Mouse (Mus musculus) stomach, postnatal 0 days (tissue): Measurements from ENCODE around the gene Mrc1. TPM values are rescaled to one million over a fixed set of nuclear protein-coding genes. Genes with fewer than 3 reads are reported as not detected.

ENCODE experiments used
- ATAC-seq: fragments of 200-750 bp; cut with Nextera tagmentation; 2 replicates; pipeline ENCODE4 v1.8.0; 2017; ENCODE audit not compliant: low FRiP score, low TSS enrichment
- DNase-seq: peaks from one replicate; pipeline ENCODE4 v3.0.0-alpha.2; 2016; ENCODE audit warnings: low spot score
- H3K27ac ChIP-seq: fragments of 300-500 bp; sonication (generic); replicated peaks from 2 replicates; pipeline ENCODE4 v1.5.1; 2014; ENCODE audit warnings: mild to moderate bottlenecking, control low read depth
- H3K27me3 ChIP-seq: fragments of 300-500 bp; sonication (generic); 2 replicates; pipeline ENCODE4 v1.6.1; 2014; ENCODE audit warnings: low read length; ENCODE audit not compliant: control insufficient read depth, insufficient read depth
- H3K36me3 ChIP-seq: fragments of 300-500 bp; sonication (generic); 2 replicates; pipeline ENCODE4 v1.6.1; 2014; ENCODE audit warnings: low read length, mixed read lengths; ENCODE audit not compliant: control insufficient read depth, insufficient read depth
- H3K4me1 ChIP-seq: fragments of 300-500 bp; sonication (generic); replicated peaks from 2 replicates; pipeline ENCODE4 v1.6.1; 2014; ENCODE audit warnings: antibody characterized with exemption; ENCODE audit not compliant: control insufficient read depth, insufficient read depth
- H3K4me2 ChIP-seq: fragments of 300-500 bp; sonication (generic); replicated peaks from 2 replicates; pipeline ENCODE4 v1.6.1; 2014; ENCODE audit warnings: low read depth, mild to moderate bottlenecking, control low read depth, moderate library complexity
- H3K4me3 ChIP-seq: fragments of 300-500 bp; sonication (generic); 2 replicates; pipeline ENCODE4 v1.5.1; 2014; ENCODE audit warnings: low read depth, low read length, control low read depth
- H3K9ac ChIP-seq: fragments of 300-500 bp; sonication (generic); 2 replicates; pipeline ENCODE4 v1.6.1; 2014; ENCODE audit warnings: mild to moderate bottlenecking, low read length, control low read depth, mixed read lengths
- H3K9me3 ChIP-seq: fragments of 300-500 bp; sonication (generic); 2 replicates; pipeline ENCODE4 v1.6.1; 2016; ENCODE audit warnings: low read length; ENCODE audit not compliant: control insufficient read depth
- CTCF ChIP-seq: IDR thresholded peaks from 2 replicates; pipeline ENCODE4 v1.5.1; 2016; ENCODE audit warnings: antibody characterized with exemption, low read depth, mild to moderate bottlenecking, moderate library complexity
- EP300 ChIP-seq: optimal IDR thresholded peaks from 2 replicates; pipeline ENCODE3; 2016; ENCODE audit warnings: antibody characterized with exemption
- WGBS: fragments of 180-500 bp; shearing (Covaris S2); extraction: QIAGEN DNeasy Blood & Tissue Kit; methylation state at CpG from one replicate; pipeline ENCODE4 v1.1.7; 2014; 5-methylcytosine and 5-hydroxymethylcytosine counted together
- polyA plus RNA-seq: library from polyadenylated mRNA; unstranded; fragments of >200 nt; fragmentation: Nextera tagmentation; extraction: Ambion mirVana; gene quantifications from 2 replicates; pipeline ENCODE4 v1.2.1, GENCODE M21; 2015

Mrc1 gene
- polyA plus RNA-seq, 1 experiment from 2014 or later = 9.9 TPM

GRCm38 (mm10) chr2:14269160-14269559 is 40.0 kb downstream of the Mrc1 start:
- H3K27ac ChIP-seq = no peak overlapping the region
- no peak overlapping the region for H3K4me2 ChIP-seq
- H3K9me3 ChIP-seq = no peaks in the 10 kb centered on the region
- ATAC-seq (no peak), DNase-seq (no peak)
- WGBS = 53% methylated on average over 1 of the region's 1 CpGs
- H3K4me1 ChIP-seq = no peaks in the 10 kb centered on the region
- H3K27me3 ChIP-seq = no peaks in the 10 kb centered on the region
- TF ChIP-seq EP300 = no peak
- no peak for TF ChIP-seq CTCF
- no peak overlapping the region for H3K4me3 ChIP-seq
- H3K9ac ChIP-seq = no peak overlapping the region
- no peaks in the 10 kb centered on the region for H3K36me3 ChIP-seq

- no peak for TF ChIP-seq EP300
- no peak for TF ChIP-seq CTCF
- DNase-seq = no peak
- H3K4me1 ChIP-seq = no peaks in the 10 kb centered on the region
- no peaks in the 10 kb centered on the region for H3K27me3 ChIP-seq
- no peak for ATAC-seq
- H3K36me3 ChIP-seq = no peaks in the 10 kb centered on the region
- no peak overlapping the region for H3K27ac ChIP-seq
- 55% methylated on average over 1 of the region's 1 CpGs for WGBS
- no peak overlapping the region for H3K9ac ChIP-seq
- no peaks in the 10 kb centered on the region for H3K9me3 ChIP-seq
- no peak overlapping the region for H3K4me3 ChIP-seq
- no peak overlapping the region for H3K4me2 ChIP-seq
These were observed 42.9 kb downstream of the Mrc1 start for GRCm38 (mm10) chr2:14272088-14272487.

- Histone ChIP-seq H3K4me1 (no peaks in the 10 kb centered on the region), H3K36me3 (no peaks in the 10 kb centered on the region), H3K9ac (no peak overlapping the region), H3K4me2 (no peak overlapping the region), H3K27ac (no peak overlapping the region), H3K27me3 (no peaks in the 10 kb centered on the region), H3K4me3 (no peak overlapping the region), H3K9me3 (no peaks in the 10 kb centered on the region)
- DNase-seq (no peak), ATAC-seq (no peak)
- TF ChIP-seq CTCF (no peak), EP300 (no peak)
- WGBS = 82% methylated on average over 5 of the region's 5 CpGs
These were observed 46.6 kb downstream of the Mrc1 start for GRCm38 (mm10) chr2:14275796-14276195.

GRCm38 (mm10) chr2:14279256-14279655 is 50.1 kb downstream of the Mrc1 start:
- Histone ChIP-seq H3K9ac (no peak overlapping the region), H3K4me2 (no peak overlapping the region), H3K27me3 (no peaks in the 10 kb centered on the region), H3K4me1 (no peaks in the 10 kb centered on the region), H3K27ac (no peak overlapping the region), H3K9me3 (no peaks in the 10 kb centered on the region), H3K36me3 (no peaks in the 10 kb centered on the region), H3K4me3 (no peak overlapping the region)
- TF ChIP-seq EP300 (no peak), CTCF (no peak)
- DNase-seq = no peak
- 29% methylated on average over 2 of the region's 2 CpGs for WGBS
- ATAC-seq = peak; percentile 56; the same call in 1 of the 2 replicates

GRCm38 (mm10) chr2:14279795-14280194 is 50.6 kb downstream of the Mrc1 start:
- ATAC-seq = no peak
- Histone ChIP-seq H3K9ac (no peak overlapping the region), H3K36me3 (no peaks in the 10 kb centered on the region), H3K27me3 (no peaks in the 10 kb centered on the region), H3K27ac (no peak overlapping the region), H3K9me3 (no peaks in the 10 kb centered on the region), H3K4me2 (no peak overlapping the region), H3K4me1 (no peaks in the 10 kb centered on the region), H3K4me3 (no peak overlapping the region)
- 56% methylated on average over 6 of the region's 6 CpGs for WGBS
- no peak for DNase-seq
- TF ChIP-seq CTCF (no peak), EP300 (no peak)

GRCm38 (mm10) chr2:14295334-14295733 is 66.1 kb downstream of the Mrc1 start:
- peak; percentile 68 for ATAC-seq
- Histone ChIP-seq H3K27ac (no peak overlapping the region), H3K36me3 (no peaks in the 10 kb centered on the region), H3K9ac (no peak overlapping the region), H3K4me3 (no peak overlapping the region), H3K9me3 (no peaks in the 10 kb centered on the region), H3K4me1 (no peaks in the 10 kb centered on the region), H3K4me2 (no peak overlapping the region), H3K27me3 (no peaks in the 10 kb centered on the region)
- TF ChIP-seq EP300 = no peak
- TF ChIP-seq CTCF = peak; percentile 100
- DNase-seq = peak; percentile 90
- 21% methylated on average over 5 of the region's 5 CpGs for WGBS
